Mouse (Mus musculus) bone marrow, adult 2 months (tissue): ENCODE results near the gene Rplp2. TPM values are rescaled to one million over a fixed set of nuclear protein-coding genes. Genes with fewer than 3 reads are reported as not detected.

Experiments
- H3K27ac ChIP-seq: fragments of 200-500 bp; 2 replicates; pipeline ENCODE4 v1.5.1; 2012; ENCODE audit warnings: low read depth, mild to moderate bottlenecking, control low read depth, inconsistent platforms, low read length; ENCODE audit not compliant: control insufficient read depth, poor library complexity, insufficient read depth
- H3K4me1 ChIP-seq: fragments of 200-500 bp; 2 replicates; pipeline ENCODE4 v1.6.1; 2011; ENCODE audit warnings: low read length; ENCODE audit not compliant: control insufficient read depth, insufficient read depth
- H3K4me3 ChIP-seq: fragments of 200-500 bp; replicated peaks from 2 replicates; pipeline ENCODE3; 2011; ENCODE audit warnings: mild to moderate bottlenecking, low read depth, low read length, control low read depth; ENCODE audit not compliant: control insufficient read depth
- CTCF ChIP-seq: fragments of 200-500 bp; IDR thresholded peaks from 2 replicates; pipeline ENCODE4 v1.5.1; 2011; ENCODE audit warnings: low read length, control low read depth; ENCODE audit not compliant: control insufficient read depth, insufficient read depth
- POLR2A ChIP-seq: fragments of 200-500 bp; IDR thresholded peaks from 2 replicates; pipeline ENCODE4 v1.6.1; 2011; ENCODE audit warnings: low read depth, mild to moderate bottlenecking, control low read depth, low read length, borderline replicate concordance; ENCODE audit not compliant: control insufficient read depth
- WGBS: fragments of 180-500 bp; shearing (Covaris S2); methylation state at CpG from one replicate; pipeline ENCODE4 v1.1.7; 2018; 5-methylcytosine and 5-hydroxymethylcytosine counted together
- polyA plus RNA-seq: library from polyadenylated mRNA; stranded (reverse); fragments of >200 nt; gene quantifications from 2 replicates; pipeline ENCODE4 v1.2.4, GENCODE M21; 2011; ENCODE audit warnings: low replicate concordance; ENCODE audit not compliant: missing spikeins, insufficient read depth, insufficient read length

Rplp2 gene
- polyA plus RNA-seq, 1 experiment, result 2,615 TPM

DNA sequence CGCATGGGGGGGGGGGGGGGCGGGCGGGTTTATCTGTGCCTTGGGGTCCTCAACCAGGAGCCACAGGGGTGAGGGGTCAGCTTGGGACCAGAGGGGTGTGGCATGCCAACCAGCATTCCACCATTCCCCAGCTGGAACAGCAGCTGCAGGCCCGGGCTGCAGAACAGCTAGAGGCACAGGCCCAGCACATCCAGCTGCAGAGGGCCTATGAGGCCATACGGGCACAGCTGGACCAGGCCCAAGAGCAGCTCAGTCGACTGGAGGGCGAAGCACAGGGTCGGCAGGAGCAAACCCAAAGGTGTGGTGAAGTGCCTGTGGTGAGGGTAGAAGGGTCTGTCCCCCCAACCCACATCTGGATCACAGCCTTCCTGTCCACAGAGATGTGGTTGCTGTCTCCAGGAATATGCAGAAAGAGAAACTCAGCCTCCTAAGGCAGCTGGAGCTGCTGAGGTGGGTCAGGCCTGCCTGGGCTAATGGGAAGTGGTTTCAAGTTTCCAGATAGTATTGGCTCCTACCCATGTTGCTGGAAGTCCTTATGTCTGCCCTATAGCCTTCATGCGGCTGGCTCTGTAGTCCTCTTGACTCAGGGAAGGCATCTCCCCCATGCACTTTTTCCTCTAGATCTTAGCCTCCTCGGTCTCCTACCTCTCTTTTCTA is 18.3 kb downstream of the Rplp2 start:
- Histone ChIP-seq H3K27ac (no peak overlapping the region), H3K4me1 (peaks cover 9% of the 10 kb centered on the region)

DNA sequence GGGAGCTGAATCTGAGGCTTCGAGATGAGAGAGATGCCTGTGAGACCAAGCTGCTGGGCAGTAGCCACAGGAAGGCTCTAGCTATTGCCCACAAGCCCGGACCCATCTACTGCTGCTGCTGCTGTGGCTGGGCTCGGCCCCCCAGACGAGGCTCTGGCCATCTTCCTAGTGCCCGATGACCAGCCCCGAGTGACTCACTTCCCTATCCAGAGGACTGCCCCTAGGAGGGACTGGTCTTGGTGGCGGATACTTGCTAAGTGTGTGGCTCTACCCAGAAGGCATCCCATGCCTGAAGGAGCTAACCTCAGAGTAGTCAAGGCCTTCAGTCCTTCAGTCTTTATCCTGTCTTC is 18.9 kb downstream of the Rplp2 start:
- no peak for TF ChIP-seq CTCF
- no peak for TF ChIP-seq POLR2A
- H3K4me3 ChIP-seq, result no peak overlapping the region
- WGBS, result 60% methylated on average over 7 of the region's 7 CpGs
- H3K27ac ChIP-seq, result no peak overlapping the region
- peaks cover 9% of the 10 kb centered on the region for H3K4me1 ChIP-seq

More for the DNA sequence above, 18.3 kb downstream of the Rplp2 start:
- TF ChIP-seq CTCF (no peak), POLR2A (no peak; the same call in 1 of the 2 replicates)
- 49% methylated on average over 10 of the region's 10 CpGs for WGBS
- H3K4me3 ChIP-seq, result no peak overlapping the region

DNA sequence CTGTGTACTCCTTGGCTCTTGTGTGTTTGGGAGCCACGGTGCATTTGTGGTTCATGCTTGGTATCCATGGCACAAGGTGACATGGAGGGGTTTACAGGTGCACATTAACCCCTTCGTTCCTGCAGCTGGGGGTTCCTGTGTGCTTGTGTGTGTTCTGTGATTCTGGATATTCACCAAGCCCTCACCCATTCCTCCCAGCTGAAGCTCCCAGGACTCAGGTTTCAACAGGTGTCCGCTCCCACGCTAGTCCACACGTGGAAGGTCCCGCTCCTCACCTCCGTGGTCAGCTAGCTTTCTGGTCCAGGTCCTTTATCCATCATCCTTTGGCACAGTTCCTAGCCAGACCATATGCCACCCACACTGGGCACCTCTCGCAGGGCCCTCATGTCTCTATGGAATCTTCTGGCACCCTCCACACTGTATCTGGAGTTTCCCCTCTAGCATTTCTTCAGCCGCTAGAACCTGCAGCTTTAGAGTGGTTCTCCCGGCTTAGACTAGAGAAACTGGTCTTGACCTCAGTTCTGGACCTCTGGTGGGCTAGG is 19.5 kb downstream of the Rplp2 start:
- Histone ChIP-seq H3K4me3 (peak overlapping the region; percentile 38), H3K27ac (peak overlapping the region; percentile 81), H3K4me1 (peaks cover 9% of the 10 kb centered on the region)
- no peak for TF ChIP-seq CTCF
- no peak for TF ChIP-seq POLR2A
- 70% methylated on average over 10 of the region's 10 CpGs for WGBS

DNA sequence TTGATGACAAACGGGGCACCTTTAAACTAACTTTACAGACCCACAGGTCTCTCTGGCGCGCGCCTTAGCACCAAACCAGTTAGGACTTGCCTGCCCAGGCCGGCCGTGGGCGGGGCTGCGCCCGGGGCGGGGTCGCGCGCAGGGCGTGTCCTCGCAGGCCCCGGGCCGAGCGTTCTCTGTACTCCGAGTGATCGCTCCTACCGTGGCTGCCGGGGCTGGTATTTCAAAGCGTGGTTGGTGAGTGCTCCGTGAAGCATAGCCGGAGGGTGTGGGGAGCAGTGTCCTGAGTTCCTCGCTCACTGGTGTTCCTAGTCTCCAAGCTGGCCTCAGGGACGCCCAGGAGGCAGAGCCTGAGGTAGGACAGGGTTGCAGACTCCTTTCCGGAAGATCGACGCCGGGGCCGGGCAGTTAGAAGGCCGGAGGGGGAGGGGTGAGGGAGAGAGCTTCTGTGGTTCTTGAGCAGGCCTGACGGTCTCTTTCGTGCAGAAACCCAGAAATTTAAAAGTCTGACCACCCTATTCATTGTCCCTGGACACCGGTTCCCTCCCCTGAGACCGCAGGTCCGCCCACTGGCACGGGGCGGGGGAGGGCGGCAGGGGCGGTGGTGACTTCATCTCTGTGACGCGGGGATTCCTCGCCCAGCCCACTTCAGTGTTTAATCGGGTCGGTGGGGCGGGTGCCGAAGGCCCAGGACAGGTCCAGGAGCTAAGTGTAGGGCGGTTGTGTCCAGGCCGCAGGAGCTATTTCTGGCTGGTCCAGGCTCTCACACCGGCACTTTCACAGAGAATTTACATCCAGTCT is 20.3 kb downstream of the Rplp2 start, which contains the start of gene Cd151:
Cd151 (plus strand) TSS at position 163 of the 801 bp plus-strand sequence.
- Histone ChIP-seq H3K4me1 (peaks cover 9% of the 10 kb centered on the region), H3K27ac (peak within 1 kb of the TSS; percentile 81), H3K4me3 (peak within 1 kb of the TSS; percentile 100)
- TF ChIP-seq POLR2A (peak; percentile 71), CTCF (no peak; the same call in 1 of the 2 replicates)
- WGBS, result 1% methylated on average over 52 of the region's 52 CpGs

DNA sequence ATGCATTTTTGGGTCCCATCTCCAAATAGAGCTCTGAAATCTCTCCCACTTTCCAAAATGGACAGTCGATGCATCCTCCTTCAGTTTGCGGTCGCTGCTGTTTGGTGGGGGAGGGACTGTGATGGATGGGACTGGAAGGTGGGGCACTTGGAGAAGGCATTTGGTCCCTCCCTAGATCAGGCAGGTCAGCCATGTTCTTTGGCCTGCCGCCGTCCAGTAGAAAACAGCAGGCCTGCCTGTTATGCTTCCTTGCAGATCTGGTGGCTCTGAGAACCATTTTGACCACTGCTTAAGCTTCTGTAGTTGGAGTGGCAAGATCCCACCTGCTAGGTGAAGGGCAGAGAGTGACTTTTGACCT is 21.0 kb downstream of the Rplp2 start:
- peak overlapping the region; percentile 81 for H3K27ac ChIP-seq
- WGBS, result 43% methylated on average over 5 of the region's 5 CpGs
- TF ChIP-seq CTCF, result no peak
- peak overlapping the region; percentile 100 for H3K4me3 ChIP-seq
- peaks cover 9% of the 10 kb centered on the region for H3K4me1 ChIP-seq

DNA sequence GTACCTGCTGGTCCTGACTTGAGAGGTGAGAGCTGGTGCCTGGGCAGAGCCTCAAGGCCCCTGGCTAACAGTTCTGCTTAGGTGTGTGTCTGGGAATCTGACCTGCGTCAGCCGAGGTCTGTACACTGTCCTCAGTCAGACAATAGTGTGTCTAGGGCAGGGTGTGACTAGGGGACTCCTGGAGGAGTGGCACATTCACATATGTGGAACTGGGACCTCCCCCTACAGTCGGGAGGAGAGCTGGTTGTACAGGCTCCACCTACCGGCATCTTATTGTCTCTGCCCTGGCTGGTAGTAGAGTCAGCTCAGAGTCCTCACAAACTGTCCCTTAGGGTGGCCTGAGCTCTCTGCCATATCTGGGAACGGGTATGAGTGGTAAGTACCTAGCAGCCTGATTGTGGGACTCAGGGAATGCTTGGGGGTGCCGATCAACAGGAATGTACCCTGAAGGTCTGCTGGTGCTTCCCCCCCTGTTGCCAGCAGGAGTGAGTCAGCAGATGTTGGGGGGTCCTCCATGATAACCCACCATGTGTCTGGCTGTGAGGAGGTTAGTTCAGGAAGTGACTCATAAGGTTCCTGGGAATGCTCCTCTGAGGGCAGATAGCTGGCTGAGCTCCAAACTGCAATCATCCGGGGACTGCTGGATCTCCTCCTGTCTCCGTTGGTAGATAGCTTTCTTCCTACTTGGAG is 21.5 kb downstream of the Rplp2 start:
- TF ChIP-seq CTCF, result peak; percentile 29; the same call in 1 of the 2 replicates
- TF ChIP-seq POLR2A, result no peak
- Histone ChIP-seq H3K4me1 (peaks cover 10% of the 10 kb centered on the region), H3K4me3 (peak overlapping the region; percentile 100), H3K27ac (peak overlapping the region; percentile 81)
- 5% methylated on average over 8 of the region's 8 CpGs for WGBS

DNA sequence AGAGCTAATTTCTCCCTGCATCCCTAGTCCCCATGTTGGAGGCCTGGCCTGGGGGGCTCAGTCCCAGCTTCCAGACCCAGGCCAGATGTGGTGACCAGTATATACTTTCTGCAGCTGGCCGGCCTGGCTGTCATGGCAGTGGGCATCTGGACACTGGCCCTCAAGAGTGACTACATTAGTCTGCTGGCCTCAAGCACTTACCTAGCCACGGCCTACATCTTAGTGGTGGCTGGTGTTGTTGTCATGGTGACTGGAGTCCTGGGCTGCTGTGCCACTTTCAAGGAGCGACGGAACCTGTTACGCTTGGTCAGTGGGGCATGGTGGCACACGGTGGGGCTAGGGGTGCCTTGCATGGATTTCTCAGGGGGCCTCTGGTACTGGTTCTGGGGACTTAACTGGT is 22.2 kb downstream of the Rplp2 start:
- Histone ChIP-seq H3K4me1 (peaks cover 11% of the 10 kb centered on the region), H3K27ac (no peak overlapping the region), H3K4me3 (no peak overlapping the region)
- 76% methylated on average over 6 of the region's 6 CpGs for WGBS
- TF ChIP-seq POLR2A (no peak), CTCF (no peak)
